Mouse (Mus musculus) left cerebral cortex, postnatal 14 days (tissue): ENCODE data around the gene Rgma. TPM values are rescaled to one million over a fixed set of nuclear protein-coding genes. Genes with fewer than 3 reads are reported as not detected.

Experiments
- DNase-seq, 2 experiments: peaks; one replicate each; pipeline ENCODE4 v3.0.0; 2021 to 2022; ENCODE audit warnings: low spot score in 2 of 2, mixed read lengths in 1 of 2
- intact Hi-C: fragments of 180-260 bp; cut with DNase I; formaldehyde crosslinking; loops from one replicate; pipeline ENCODE4 v1.15.1; 2025
- long read RNA-seq, 2 experiments: library from polyadenylated mRNA; stranded (forward); transcript quantifications; one replicate each; pipeline ENCODE4 v2.0.0; 2021
- total RNA-seq, 2 experiments: library from RNA; stranded (reverse); gene quantifications; 2 replicates each; pipeline ENCODE4 v1.2.3; 2021

The Rgma gene
- total RNA-seq: 100 to 1,000 TPM in 1 of 2 experiments, 10 to 100 TPM in 1; 84.6 to 103 TPM
- long read RNA-seq, experiment 1, transcript Rgma-201 (4 exons, 3,586 nt): major isoform, 9 of 25 reads
- long read RNA-seq, experiment 1, partial matches to known transcripts: 1 of 25 reads
- long read RNA-seq, experiment 1, other reads (novel, unspliced or antisense): 12 of 25 reads
- long read RNA-seq, experiment 2, transcript Rgma-204 (3 exons, 3,371 nt): minor isoform, 8 of 26 reads
- long read RNA-seq, experiment 2, transcript Rgma-201 (4 exons, 3,586 nt): major isoform, 9 of 26 reads
- long read RNA-seq, experiment 2, partial matches to known transcripts: 8 of 26 reads
- long read RNA-seq, experiment 2, other reads (novel, unspliced or antisense): 1 of 26 reads

GRCm38 (mm10) chr7:73375257-73376100 lies at the start of gene Rgma:
TSS of gene Rgma (plus strand) at chr7:73375509.
- DNase-seq: no peak
- intact Hi-C loops: loop anchor here (2.0 to 10.0 kb wide), 6 partner anchors 48 to 975 kb away; no protein-coding TSS in a partner anchor

- no peak for DNase-seq
- intact Hi-C loops: loop anchor here (5.0 kb wide), 1 partner anchor 51 kb away; the partner anchor contains the start of gene Rgma
Measured at GRCm38 (mm10) chr7:73326236-73326635, 49.1 kb upstream of the Rgma start.

- intact Hi-C loops: loop anchor here (5.0 kb wide), 1 partner anchor 51 kb away; the partner anchor contains the start of gene Rgma
- no peak for DNase-seq
Measured at GRCm38 (mm10) chr7:73326680-73327079, 48.6 kb upstream of the Rgma start.

GRCm38 (mm10) chr7:73327193-73327592 lies 48.1 kb upstream of the Rgma start:
- no peak for DNase-seq
- intact Hi-C loops: loop anchor here (5.0 kb wide), 1 partner anchor 50 kb away; the partner anchor contains the start of gene Rgma

- intact Hi-C loops: loop anchor here (5.0 kb wide), 1 partner anchor 50 kb away; the partner anchor contains the start of gene Rgma
- no peak for DNase-seq
Measured at GRCm38 (mm10) chr7:73327652-73328051, 47.7 kb upstream of the Rgma start.

GRCm38 (mm10) chr7:73328653-73329207 lies 46.6 kb upstream of the Rgma start:
- intact Hi-C loops: loop anchor here (5.0 kb wide), 1 partner anchor 49 kb away; the partner anchor contains the start of gene Rgma
- DNase-seq: no peak

GRCm38 (mm10) chr7:73330754-73331153 lies 44.6 kb upstream of the Rgma start:
- intact Hi-C loops: no loop called here
- peak; percentile 78 to 86 for DNase-seq

GRCm38 (mm10) chr7:73331645-73332044 lies 43.7 kb upstream of the Rgma start:
- intact Hi-C loops: no loop called here
- DNase-seq: no peak

GRCm38 (mm10) chr7:73333398-73333988 lies 41.8 kb upstream of the Rgma start:
- intact Hi-C loops: no loop called here
- DNase-seq: no peak

- DNase-seq: no peak
- intact Hi-C loops: no loop called here
Measured at GRCm38 (mm10) chr7:73334883-73335282, 40.4 kb upstream of the Rgma start.

- intact Hi-C loops: no loop called here
- no peak for DNase-seq
Measured at GRCm38 (mm10) chr7:73336380-73336779, 38.9 kb upstream of the Rgma start.

GRCm38 (mm10) chr7:73338353-73338752 lies 37.0 kb upstream of the Rgma start:
- intact Hi-C loops: no loop called here
- DNase-seq: no peak

GRCm38 (mm10) chr7:73343852-73344251 lies 31.5 kb upstream of the Rgma start:
- intact Hi-C loops: no loop called here
- no peak for DNase-seq

GRCm38 (mm10) chr7:73348585-73349124 lies 26.7 kb upstream of the Rgma start:
- DNase-seq: no peak
- intact Hi-C loops: no loop called here

- no peak for DNase-seq
- intact Hi-C loops: no loop called here
Measured at GRCm38 (mm10) chr7:73349158-73349557, 26.2 kb upstream of the Rgma start.

- intact Hi-C loops: no loop called here
- DNase-seq: no peak
Measured at GRCm38 (mm10) chr7:73355229-73355628, 20.1 kb upstream of the Rgma start.

GRCm38 (mm10) chr7:73356901-73357300 lies 18.4 kb upstream of the Rgma start:
- no peak for DNase-seq
- intact Hi-C loops: no loop called here

GRCm38 (mm10) chr7:73357626-73358025 lies 17.7 kb upstream of the Rgma start:
- DNase-seq: no peak
- intact Hi-C loops: no loop called here

- intact Hi-C loops: no loop called here
- no peak for DNase-seq
Measured at GRCm38 (mm10) chr7:73365511-73365910, 9.8 kb upstream of the Rgma start.
